Mouse (Mus musculus): Measurements from ENCODE around the gene Fbln1.
A peak's percentile ranks its signal among the peaks of the same experiment; 100 is the strongest.

Gene Fbln1

DNA sequence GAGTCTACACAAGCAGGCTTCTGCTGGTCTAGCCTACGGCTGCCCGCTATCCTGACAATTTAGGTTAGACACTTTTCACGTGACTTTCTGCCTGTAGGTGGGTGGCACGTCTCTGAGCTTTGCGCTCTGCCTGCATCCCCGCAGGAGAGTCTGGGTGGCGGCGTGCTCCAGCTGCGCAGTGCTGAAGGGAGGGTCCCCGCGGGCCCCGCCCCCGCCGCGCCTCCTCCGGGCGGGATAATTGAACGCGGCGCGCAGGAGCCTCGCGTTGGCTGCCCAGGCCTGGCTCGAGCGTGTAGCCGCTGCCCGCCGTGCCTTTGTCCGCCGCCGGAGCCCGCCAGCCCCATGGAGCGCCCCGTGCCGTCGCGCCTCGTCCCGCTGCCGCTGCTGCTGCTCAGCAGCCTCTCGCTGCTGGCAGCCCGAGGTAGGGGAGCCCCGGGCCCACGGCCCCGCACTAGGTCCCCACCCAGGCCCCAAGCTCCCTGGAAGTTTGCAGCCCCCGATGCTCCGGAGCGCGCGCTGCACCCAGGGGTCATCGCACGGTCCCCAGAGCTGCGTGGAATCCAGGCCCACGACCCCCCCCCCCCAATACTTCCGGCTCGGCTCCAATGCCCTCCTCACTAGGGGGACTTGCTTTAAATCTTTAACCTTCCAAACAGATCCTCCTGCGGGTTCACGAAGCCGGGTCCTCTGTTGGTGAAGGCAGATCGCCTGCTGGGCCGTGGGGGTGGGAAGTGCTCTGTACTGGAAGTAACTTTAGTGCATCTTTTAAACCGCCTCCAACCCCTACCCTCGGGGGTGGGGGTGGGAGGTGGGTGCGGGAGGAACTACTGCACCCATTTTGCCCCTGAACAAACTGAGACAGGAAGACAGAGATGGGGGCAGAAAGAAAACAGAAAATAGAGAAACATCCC lies at the start of gene Fbln1:
Fbln1 (plus strand) TSS at position 158 of the 911 bp plus-strand sequence.
- no peak for DNase-seq (ENCODE audit: extremely low read depth, insufficient read length, low spot score)

DNA sequence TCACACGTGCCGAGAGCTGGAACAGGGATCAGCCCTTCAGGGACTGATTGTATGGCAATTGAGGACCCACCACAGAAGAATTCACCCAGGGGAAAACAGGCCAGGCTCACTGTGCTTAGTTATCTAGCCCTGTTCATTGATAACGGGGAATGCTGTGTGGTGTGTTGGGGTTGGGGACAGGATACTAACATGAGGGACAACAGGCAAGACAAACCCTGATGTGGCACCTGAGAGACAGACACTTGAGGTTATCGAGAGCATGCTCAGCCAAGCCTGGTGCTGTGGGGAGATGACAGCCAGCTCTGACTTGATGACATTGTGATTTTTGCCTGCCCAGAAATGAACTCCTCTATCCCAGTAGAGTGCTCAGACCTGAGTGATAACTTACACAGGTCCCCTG lies 49.6 kb upstream of the Fbln1 start:
- no peak for DNase-seq (ENCODE audit: extremely low read depth, insufficient read length, low spot score)

DNA sequence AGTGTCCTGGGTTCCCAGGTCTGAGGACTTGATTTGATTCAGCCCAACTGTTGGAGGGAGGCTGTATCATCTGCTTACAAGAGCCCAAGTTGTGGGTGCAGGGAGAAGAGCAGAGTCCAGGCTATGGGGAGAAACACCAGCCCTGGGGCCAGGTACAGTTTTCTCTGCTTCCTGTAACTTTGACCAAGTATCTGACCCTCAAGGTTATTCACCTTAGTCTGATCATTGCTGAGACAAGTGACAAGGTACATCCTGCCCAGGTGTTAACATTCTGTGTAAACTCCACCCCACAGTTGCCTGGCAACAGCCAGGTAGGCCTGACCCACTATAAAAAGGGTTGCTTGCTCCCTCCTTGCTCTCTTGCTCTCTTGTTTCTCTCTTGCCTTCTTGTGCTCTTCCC lies 44.3 kb upstream of the Fbln1 start:
- DNase-seq (ENCODE audit: extremely low read depth, insufficient read length, low spot score), result no peak

DNA sequence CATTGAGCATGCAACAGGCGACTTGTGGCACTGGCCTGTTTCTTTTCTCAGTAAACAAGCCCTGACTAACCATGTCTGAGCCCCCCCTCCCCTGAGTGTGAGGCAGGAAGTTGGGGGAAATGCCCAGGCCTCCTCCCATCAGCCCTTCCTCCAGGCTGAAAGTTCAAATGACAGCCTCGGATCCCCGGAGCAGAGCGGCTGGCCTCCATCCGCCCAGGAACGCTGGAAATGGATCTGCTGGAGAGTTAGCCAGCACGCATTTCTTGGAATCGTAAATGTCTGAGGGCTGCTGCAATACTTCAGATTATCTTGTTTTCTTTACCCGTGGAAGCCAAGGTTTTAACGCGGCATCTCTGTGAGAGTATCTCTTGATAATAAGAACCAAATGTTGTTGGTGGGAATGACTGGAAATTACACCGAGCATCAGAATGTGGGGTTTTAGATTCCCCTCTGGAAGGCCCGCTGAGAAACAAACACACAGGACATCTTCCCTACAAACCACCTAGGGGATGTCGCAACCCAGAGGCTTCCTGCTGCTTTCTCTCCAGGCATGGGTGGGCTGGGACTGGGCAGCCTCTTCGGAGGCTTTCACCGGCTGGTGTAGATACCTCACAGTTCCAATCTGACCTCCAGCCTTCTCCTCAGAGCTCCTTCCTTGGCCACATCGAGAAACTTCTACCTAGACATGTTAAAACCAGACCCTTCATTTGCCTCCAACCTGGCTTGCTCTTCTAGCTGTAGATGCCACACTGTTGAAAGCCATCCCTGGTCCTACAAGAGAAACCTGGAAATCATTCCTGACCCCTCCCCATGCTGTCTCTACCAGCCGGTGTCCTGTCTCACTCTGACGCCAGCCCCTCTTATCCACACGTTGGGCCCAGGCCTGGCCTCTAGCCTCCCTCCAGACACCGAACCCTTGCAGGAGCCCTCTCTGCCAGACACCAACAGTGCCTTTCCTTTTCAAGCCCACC lies 42.8 kb upstream of the Fbln1 start:
- DNase-seq (ENCODE audit: extremely low read depth, insufficient read length, low spot score), result no peak

DNA sequence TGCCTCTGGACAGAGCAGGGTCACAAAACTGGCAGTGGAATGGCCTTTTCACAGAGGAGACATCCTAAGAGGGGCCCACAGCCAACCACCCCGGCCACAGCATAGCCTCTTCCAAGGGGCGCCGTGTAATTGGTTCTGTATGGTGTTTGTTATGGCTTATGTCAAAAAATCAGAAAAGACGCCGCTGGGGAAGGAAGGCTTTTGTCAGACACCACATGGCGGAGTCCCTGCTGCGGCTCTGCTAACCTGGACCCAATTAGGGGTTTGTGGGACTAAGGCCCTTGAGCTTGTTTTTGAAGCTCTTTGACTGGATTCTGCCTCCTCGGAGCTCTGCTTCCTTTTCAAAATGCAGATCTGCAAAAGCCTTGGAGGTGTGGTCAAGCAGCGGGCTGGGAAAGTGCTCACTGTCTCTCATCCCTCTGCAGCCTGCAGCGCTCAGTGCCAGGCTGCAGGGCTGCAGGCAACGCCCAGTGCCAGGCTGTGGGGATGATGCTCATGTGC lies 39.3 kb upstream of the Fbln1 start:
- DNase-seq (ENCODE audit: extremely low read depth, insufficient read length, low spot score), result no peak

DNA sequence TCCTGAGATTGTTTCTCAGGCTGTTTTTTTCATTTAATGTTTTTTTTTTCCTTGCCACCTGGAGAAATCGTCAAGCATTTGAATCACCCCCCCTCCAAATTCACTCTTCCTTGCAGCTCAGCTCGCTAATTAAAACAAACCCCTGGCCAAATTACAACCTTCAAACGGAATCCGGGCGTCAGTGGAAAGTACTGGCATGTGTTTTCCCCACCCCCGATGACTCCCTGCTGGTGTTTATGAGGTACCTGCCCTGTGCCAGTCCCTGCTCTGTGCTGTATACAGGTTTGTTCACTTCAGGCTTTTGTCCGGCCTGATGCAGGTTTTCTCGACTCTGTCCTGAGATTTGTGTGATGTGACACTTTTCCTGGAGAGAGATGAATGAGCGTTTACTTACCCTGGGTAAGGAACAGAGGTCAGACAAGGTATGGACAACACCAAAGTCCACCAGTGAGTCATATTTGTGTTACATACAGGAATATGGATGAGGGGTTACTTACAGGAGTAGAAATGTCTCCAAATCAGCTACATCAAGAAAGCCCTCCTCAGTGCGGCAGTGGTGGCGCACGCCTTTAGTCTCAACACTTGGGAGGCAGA lies 38.6 kb upstream of the Fbln1 start:
- no peak for DNase-seq (ENCODE audit: extremely low read depth, insufficient read length, low spot score)

DNA sequence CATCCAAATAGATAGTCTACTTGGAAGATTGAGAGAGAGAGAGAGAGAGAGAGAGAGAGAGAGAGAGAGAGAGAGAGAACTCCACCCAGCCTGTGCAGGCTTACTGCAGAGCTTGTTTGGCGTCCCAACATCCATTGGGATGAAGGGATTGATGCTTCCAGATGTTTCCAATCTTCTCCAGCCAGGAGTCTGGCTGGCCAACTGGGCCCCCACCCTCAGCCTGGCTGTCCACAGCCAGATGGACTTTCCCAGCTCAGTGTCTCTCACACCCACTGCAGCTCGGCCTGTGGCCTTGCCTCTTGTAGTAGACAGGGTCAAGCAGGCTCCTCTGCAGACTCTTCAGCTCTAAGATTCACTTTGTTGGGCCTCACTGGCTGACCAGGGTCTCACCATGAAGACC lies 33.7 kb upstream of the Fbln1 start:
- no peak for DNase-seq (ENCODE audit: extremely low read depth, insufficient read length, low spot score)

DNA sequence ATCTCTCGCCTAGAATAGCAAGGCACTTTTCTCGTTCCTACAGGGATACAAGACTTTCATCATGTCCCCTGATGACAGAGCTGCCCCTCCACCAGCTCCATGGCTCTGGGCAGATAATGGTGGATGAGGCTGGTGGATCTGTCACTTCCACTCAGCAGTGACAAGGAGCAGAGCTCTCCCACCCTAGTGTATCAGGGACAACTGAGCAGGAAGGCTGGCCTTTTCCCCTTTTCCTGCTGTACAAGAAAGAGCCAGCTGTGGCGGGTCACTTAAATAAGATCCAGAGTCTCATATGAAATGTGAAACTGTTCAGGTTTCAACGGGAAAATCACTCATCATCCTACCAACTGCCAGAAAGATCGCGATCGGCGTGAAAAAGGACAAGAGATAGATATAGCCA lies 32.3 kb upstream of the Fbln1 start:
- DNase-seq (ENCODE audit: extremely low read depth, insufficient read length, low spot score), result no peak

DNA sequence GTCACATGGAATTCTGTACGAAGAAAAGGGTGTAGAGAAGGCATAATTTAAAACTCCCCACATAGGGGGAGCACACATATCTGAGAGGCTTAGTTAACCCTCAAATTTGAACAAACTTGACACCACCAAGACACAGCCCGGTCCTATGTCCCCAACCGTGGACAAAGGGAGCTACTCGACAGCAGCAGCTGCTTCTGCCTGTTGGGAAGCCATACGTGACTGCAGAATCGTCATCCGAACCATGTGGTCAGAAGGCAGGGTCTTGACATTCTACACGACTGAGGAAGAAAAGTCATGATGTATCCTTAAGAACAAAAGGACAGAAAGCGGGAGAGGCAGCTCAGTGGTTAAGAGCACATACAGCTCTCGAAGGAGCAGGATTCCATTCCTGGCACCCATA lies 31.7 kb upstream of the Fbln1 start:
- DNase-seq (ENCODE audit: extremely low read depth, insufficient read length, low spot score), result no peak

DNA sequence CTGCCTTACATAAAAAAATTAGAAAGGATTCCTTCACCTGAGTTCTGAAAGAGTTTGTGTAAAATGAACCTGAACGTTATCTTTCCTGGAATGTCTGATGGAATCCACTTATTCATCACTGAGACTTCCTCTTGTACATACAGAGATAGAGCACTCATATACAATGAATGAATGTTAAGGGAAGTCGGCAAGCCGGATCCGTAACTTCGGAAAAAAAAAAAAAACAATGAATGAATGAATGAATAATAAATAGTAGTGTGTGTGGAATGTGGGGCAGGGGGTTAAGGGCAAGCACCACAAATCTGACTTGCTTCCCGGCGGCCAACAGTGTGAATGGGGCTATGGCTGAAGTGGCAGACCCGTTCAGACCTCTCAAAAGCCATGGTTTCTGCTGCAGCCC lies 28.2 kb upstream of the Fbln1 start:
- DNase-seq (ENCODE audit: extremely low read depth, insufficient read length, low spot score), result peak; percentile 83

DNA sequence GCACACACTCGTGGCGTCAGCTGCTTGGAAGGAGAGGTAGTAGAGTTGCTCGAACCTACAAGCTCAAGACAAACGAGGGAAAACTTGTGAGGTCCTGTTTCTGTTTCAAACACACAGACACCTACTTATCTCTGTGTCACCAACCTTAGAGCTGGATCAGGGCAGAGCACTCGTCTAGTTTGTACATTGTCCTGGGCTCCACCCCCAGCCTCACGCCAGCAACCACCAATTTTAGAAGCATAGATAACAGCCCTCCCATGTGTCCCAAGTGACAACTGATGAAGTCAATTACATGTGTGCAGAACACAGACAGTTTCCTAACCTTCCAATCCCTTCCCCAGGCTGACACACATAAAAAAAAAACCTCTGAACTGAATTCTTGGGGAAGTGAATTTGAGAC lies 27.6 kb upstream of the Fbln1 start:
- no peak for DNase-seq (ENCODE audit: extremely low read depth, insufficient read length, low spot score)

DNA sequence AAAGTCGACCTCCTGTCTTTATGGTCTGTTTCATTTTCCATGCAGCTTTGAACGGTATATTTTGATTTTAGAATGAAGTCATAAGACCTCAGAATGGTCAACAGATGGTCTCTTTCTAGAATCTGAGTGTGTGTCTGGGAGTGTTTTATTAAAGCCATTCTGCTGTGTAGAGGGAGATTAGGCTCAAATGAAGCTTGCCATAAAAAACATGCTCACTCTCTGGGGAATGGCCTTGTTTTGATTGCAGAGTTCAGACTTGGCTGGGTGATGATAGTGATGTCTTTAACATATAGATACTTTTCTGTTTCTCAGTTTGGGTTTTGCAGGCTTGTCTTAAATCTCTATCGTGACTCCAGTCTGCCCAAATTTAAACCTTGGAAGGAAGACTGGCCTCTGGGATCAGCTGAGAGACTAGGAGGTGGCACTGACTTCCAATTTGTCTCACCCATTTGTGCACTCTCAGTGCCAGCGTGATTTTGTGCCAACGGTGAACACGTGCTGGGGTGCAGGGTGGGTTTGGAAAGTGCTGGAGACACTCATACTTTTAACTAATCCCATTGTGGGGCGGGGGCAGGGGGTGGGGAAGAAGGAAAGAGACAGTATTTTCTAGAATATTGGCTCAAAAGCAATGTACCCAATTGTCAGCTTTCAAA lies 26.1 kb upstream of the Fbln1 start:
- no peak for DNase-seq (ENCODE audit: extremely low read depth, insufficient read length, low spot score)

DNA sequence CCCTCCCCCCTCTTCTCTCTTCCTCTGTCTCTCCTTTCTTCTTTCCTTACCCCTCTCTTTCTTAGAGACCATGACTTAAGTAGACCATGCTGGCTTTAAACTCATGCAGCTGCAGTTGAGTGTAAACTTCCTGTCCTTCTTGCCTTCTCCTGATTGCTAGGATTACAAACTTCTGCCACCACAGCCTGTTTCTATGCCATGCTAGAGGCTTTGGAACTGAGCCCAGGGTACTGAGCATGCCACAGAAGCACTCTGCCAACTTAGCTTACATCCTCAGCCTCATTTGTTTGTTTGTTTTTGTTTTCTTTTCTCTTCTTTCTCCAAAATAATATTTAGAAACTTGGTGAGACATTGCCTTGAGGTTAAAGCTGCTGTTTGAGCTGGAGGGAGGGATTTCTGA lies 25.4 kb upstream of the Fbln1 start:
- no peak for DNase-seq (ENCODE audit: extremely low read depth, insufficient read length, low spot score)

DNA sequence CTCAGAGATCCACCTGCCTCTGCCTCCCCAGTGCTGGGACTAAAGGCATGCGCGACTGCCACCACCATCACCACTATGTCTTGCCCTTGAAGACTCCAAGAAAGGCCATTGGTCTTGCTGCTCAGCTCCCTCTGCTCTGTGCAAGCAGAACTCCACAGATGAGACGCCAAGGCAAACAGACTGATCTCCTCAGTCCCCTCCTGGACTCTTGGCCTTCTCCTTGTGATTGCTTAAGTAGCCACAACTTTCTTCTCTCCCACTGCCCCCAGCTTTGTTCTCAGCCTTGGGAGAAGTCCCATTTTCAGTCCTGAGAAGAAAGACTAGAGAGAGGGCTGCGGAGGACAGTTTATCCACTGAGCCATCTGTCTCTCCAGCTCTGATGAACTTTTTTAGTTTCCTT lies 23.7 kb upstream of the Fbln1 start:
- DNase-seq (ENCODE audit: extremely low read depth, insufficient read length, low spot score), result no peak

DNA sequence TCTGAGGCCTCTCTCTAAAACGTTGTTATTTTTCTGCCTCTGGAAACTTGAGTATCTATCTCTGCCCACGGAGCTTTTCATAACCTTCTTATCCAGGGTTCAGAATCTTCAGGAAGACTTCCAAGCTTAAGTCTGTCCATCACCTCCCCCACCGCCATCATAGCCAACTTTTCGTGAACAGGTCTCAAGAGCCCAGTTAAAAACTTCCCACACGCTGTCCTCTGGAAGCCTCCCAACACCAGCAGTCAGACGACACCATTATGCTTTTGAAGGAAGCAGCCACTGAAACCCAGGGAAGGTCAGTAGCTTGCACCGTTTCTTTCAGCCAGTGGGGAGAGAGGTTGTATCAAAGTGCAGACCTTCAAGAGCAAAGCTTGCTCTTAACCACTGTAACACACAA lies 18.8 kb upstream of the Fbln1 start:
- no peak for DNase-seq (ENCODE audit: extremely low read depth, insufficient read length, low spot score)

DNA sequence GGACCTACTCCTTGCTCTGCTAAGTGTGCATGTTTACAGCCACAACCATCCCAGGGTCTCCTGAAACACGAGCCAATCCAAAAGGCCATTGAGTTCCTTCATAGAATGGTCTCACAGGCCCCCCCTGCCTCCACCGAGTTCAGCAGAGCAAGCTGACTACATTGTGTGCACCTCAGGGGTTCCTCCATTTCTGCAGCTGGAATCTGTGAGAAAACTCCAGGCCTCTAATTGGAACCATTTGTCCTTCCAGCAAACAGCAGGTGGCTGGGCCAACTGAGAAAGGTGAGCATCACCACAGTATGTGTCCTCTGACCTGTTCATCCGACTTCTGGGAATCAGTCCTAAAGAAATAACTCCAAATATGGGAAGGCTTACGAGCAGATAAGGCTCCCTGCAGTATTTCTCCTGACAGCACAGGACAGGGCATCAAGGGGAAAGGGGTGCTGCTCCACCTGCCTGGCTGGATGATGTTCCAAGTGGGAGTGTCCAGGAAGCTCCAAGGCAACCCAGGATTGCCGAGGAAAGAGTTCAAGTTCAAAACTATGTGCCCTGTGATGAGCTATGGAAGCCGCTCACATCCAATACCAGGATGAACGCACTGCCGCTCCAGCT lies 17.5 kb upstream of the Fbln1 start:
- no peak for DNase-seq (ENCODE audit: extremely low read depth, insufficient read length, low spot score)

DNA sequence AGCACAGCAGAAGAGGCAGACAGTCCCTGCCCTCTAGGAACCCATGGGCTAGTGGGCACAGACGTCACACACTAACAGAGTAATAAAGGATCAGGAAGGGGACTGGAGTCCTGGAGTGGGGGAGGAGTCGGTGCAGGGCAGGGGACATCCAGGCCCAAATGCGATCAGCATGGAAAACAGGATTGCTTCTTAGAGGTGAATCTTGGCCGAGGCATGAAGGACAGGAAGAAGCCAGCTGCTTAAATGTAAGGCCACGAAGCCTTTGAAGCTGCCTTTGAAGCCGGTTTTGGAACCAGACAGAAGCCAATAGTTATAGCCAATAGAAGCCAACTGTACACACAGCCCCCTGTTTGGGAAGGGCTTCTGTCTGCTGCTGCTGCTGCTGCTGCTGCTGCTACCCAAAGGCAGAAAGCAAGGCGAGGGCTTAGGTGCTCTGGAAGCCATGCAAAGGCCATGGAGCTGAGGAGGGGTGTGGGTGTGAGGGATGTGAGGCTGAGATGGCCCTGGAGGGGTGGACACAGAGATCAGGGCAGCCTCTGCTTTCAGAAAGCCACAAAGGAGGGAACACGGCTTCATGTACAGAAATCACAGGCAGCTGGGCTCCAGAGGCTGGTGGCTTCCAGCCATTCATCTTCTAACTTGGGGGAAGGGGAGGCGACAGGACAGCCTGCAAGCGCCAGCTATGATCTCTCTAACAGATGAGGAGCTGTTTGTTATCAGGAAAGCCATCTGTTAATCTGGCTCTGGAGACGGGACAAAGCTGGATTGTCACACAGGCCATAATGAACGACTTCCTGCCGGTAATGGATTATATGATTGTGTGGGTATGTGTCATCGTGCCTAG lies 5.1 kb upstream of the Fbln1 start:
- no peak for DNase-seq (ENCODE audit: extremely low read depth, insufficient read length, low spot score)

DNA sequence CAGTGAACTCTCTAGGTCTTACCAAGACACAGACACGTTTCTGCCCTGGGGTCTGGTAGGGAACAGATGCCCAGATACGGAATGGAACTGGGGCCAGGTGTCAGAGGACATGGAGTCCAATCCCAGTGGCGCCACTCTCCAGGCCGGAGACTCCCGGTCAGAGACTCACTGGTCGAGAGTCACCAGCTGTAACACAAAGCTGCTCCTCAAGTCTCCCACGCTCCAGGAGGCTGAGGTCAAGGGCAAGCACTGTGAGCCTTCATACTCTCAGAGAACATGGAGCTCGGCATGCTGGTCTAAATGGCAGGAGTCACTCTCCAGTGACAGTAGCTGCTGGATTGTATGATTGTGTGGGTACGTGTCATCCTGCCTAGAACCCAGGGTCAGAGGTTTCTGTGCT lies 3.5 kb upstream of the Fbln1 start:
- no peak for DNase-seq (ENCODE audit: extremely low read depth, insufficient read length, low spot score)

DNA sequence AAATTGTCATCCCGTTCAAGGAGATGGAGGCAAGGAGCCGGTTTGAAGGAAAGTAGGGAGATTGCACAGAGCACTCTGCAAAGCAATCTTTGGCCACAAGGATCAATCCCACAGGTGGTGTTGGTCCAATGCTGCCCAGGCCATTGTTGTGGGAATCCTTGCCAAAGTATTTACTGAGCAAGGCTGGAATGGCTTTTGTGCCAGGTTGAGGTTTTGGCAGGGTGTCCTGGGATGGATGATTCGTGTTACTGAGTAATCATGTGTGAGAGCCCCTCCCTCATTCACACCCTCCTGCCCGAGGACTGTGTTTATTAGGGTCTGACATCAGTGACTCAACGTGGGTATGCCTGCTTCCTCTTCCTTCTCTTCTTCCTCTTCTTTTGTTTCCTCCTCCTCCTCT lies 3.0 kb upstream of the Fbln1 start:
- peak; percentile 30 for DNase-seq (ENCODE audit: extremely low read depth, insufficient read length, low spot score)

Data from 3134 (cell line).